Mouse (Mus musculus) limb, embryonic 12.5 days (tissue): ENCODE data around the gene Slc16a6. TPM values are rescaled to one million over a fixed set of nuclear protein-coding genes. Genes with fewer than 3 reads are reported as not detected.

Source experiments
- ATAC-seq: fragments of 200-750 bp; cut with Nextera tagmentation; 2 replicates; pipeline ENCODE4 v1.8.0; 2017; ENCODE audit warnings: low read depth, moderate TSS enrichment; ENCODE audit not compliant: insufficient number of reproducible peaks, insufficient read depth, low FRiP score, low TSS enrichment
- H3K27ac ChIP-seq: fragments of 300-500 bp; sonication (generic); 2 replicates; pipeline ENCODE4 v1.5.1; 2016; ENCODE audit warnings: mild to moderate bottlenecking, moderate library complexity
- H3K27me3 ChIP-seq: fragments of 300-500 bp; sonication (generic); 2 replicates; pipeline ENCODE4 v1.6.1; 2016; ENCODE audit warnings: mild to moderate bottlenecking, moderate library complexity
- H3K36me3 ChIP-seq: fragments of 300-500 bp; sonication (generic); 2 replicates; pipeline ENCODE4 v1.6.1; 2016; ENCODE audit warnings: mild to moderate bottlenecking, moderate library complexity
- H3K4me1 ChIP-seq: fragments of 300-500 bp; sonication (generic); replicated peaks from 2 replicates; pipeline ENCODE4 v1.6.1; 2016
- H3K4me2 ChIP-seq: fragments of 300-500 bp; sonication (generic); 2 replicates; pipeline ENCODE4 v1.6.1; 2016; ENCODE audit warnings: mild to moderate bottlenecking, moderate library complexity
- H3K4me3 ChIP-seq: fragments of 300-500 bp; sonication (generic); replicated peaks from 2 replicates; pipeline ENCODE4 v1.5.1; 2016; ENCODE audit warnings: mild to moderate bottlenecking
- H3K9ac ChIP-seq: fragments of 300-500 bp; sonication (generic); replicated peaks from 2 replicates; pipeline ENCODE4 v1.6.1; 2016; ENCODE audit warnings: mild to moderate bottlenecking, moderate library complexity
- H3K9me3 ChIP-seq: fragments of 300-500 bp; sonication (generic); 2 replicates; pipeline ENCODE4 v1.6.1; 2016; ENCODE audit warnings: mild to moderate bottlenecking, moderate library complexity
- WGBS: fragments of 180-500 bp; shearing (Covaris S2); methylation state at CpG from one replicate; pipeline ENCODE4 v1.1.7; 2016; 5-methylcytosine and 5-hydroxymethylcytosine counted together
- polyA plus RNA-seq: library from polyadenylated mRNA; unstranded; fragments of >200 nt; fragmentation: Nextera tagmentation; extraction: Ambion mirVana; gene quantifications from 2 replicates; pipeline ENCODE4 v1.2.1, GENCODE M21; 2016

Gene Slc16a6
- polyA plus RNA-seq, 1 experiment from 2014 or later, result 3.6 TPM

GRCm38 (mm10) chr11:109425392-109426271 lies 47.8 kb downstream of the Slc16a6 start, which contains the start of gene Amz2:
Gene Amz2, plus strand, starts transcription at chr11:109425946.
- WGBS, result under 1% methylated on average over 65 of the region's 65 CpGs
- peak within 1 kb of the TSS; percentile 73 for H3K9ac ChIP-seq
- H3K36me3 ChIP-seq, result peaks cover 25% of the 10 kb centered on the region
- peaks cover 5% of the 10 kb centered on the region; the same call in 1 of the 2 replicates for H3K4me1 ChIP-seq
- peak; percentile 96 for ATAC-seq
- peak within 1 kb of the TSS; percentile 63 for H3K4me2 ChIP-seq
- peak within 1 kb of the TSS; percentile 82 for H3K27ac ChIP-seq
- H3K4me3 ChIP-seq, result peak within 1 kb of the TSS; percentile 64
- H3K9me3 ChIP-seq, result no peaks in the 10 kb centered on the region
- no peaks in the 10 kb centered on the region for H3K27me3 ChIP-seq

GRCm38 (mm10) chr11:109423294-109423693 lies 50.1 kb downstream of the Slc16a6 start:
- WGBS, result 69% methylated on average over 1 of the region's 1 CpGs
- Histone ChIP-seq H3K36me3 (peaks cover 2% of the 10 kb centered on the region), H3K27me3 (peaks cover 7% of the 10 kb centered on the region; the same call in 1 of the 2 replicates), H3K9ac (no peak overlapping the region), H3K4me2 (no peak overlapping the region), H3K4me1 (peaks cover 10% of the 10 kb centered on the region; the same call in 1 of the 2 replicates), H3K27ac (no peak overlapping the region), H3K9me3 (no peaks in the 10 kb centered on the region), H3K4me3 (no peak overlapping the region)
- ATAC-seq, result no peak

DNA sequence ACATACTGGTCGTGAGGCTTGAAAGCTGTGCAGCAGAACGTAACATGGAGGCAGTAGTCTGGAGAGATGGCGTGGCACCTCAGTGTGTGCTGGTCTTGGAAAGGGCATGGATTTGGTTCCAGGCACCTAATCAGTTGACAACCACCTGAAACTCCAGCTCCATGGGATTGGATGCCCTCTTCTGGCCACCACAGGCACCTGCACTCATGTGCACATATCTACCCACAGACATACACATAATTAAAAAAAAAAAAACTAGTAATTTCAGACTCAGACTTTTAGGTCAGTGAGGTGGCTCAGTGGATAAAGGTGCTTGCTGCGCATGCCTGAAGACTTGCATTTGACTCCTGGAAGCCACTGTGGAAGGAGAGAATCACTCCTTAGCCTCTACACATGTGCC lies 51.1 kb downstream of the Slc16a6 start:
- Histone ChIP-seq H3K9me3 (no peaks in the 10 kb centered on the region), H3K4me3 (no peak overlapping the region), H3K4me1 (peaks cover 10% of the 10 kb centered on the region; the same call in 1 of the 2 replicates), H3K9ac (no peak overlapping the region), H3K36me3 (no peaks in the 10 kb centered on the region), H3K4me2 (no peak overlapping the region), H3K27me3 (peaks cover 7% of the 10 kb centered on the region; the same call in 1 of the 2 replicates), H3K27ac (no peak overlapping the region)
- ATAC-seq, result no peak
- WGBS, result 97% methylated on average over 4 of the region's 4 CpGs

GRCm38 (mm10) chr11:109421205-109421604 lies 52.2 kb downstream of the Slc16a6 start:
- 72% methylated on average over 5 of the region's 5 CpGs for WGBS
- no peak overlapping the region for H3K4me3 ChIP-seq
- H3K4me2 ChIP-seq, result no peak overlapping the region
- no peak overlapping the region for H3K27ac ChIP-seq
- no peaks in the 10 kb centered on the region for H3K9me3 ChIP-seq
- no peak for ATAC-seq
- peaks cover 4% of the 10 kb centered on the region; the same call in 1 of the 2 replicates for H3K4me1 ChIP-seq
- H3K9ac ChIP-seq, result no peak overlapping the region
- H3K36me3 ChIP-seq, result no peaks in the 10 kb centered on the region
- H3K27me3 ChIP-seq, result peaks cover 7% of the 10 kb centered on the region; the same call in 1 of the 2 replicates

DNA sequence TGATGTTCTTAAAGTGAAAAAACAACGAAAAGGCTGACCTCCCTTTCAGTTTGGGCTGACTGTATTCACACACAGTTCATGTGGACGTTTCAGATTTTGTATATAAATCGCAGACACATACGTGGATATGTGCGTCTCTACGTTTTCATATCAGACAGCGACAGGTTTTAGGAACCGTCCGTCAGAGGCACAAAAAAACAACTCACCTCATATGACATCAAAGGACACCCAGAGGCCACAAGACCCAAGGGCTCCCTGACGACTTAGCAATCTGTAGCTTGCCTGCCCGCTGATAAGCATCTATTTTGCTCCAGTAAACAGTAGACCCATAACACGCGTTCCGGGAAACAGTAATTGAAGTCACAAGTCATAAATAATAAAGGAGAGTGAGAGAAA lies 52.8 kb downstream of the Slc16a6 start:
- peaks cover 4% of the 10 kb centered on the region; the same call in 1 of the 2 replicates for H3K4me1 ChIP-seq
- ATAC-seq, result no peak
- WGBS, result 82% methylated on average over 14 of the region's 14 CpGs
- H3K27ac ChIP-seq, result no peak overlapping the region
- H3K36me3 ChIP-seq, result no peaks in the 10 kb centered on the region
- no peak overlapping the region for H3K4me3 ChIP-seq
- H3K9ac ChIP-seq, result no peak overlapping the region
- peaks cover 7% of the 10 kb centered on the region; the same call in 1 of the 2 replicates for H3K27me3 ChIP-seq
- H3K9me3 ChIP-seq, result no peaks in the 10 kb centered on the region
- no peak overlapping the region for H3K4me2 ChIP-seq

DNA sequence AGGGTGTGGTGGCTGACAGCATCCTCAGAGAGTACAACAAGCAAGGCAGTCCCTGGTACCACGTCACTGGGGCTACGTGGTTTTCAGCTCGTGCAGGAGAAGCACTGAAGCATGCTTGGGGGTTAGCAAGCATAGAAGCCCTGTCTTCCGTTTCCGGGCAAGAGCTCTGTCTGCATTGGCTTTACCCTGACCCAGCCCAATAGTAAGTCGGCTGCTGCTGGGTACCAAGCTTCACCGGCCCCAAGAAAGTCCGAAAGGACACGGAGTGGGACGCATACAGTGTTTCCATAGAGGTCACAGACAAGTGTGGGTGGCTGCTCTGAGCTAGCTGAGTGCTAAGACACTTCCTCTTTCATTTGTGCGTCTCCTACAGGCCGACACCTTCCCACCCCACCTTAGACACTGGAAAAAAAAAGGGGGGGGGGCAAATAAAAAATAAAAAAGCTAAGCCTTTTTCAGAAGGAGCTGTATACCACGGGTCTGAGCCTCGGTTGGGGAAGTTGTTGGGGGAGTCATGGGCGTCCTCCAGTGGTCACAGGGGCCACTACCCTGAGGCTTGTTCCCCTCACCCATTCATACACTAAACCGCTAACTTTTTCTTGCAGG lies 53.3 kb downstream of the Slc16a6 start:
- H3K9ac ChIP-seq, result 0 out of 2 replicates have a peak overlapping the region, but pooled peaks have one; percentile 19
- H3K9me3 ChIP-seq, result no peaks in the 10 kb centered on the region
- no peaks in the 10 kb centered on the region for H3K36me3 ChIP-seq
- H3K27ac ChIP-seq, result no peak overlapping the region
- no peak for ATAC-seq
- H3K27me3 ChIP-seq, result peaks cover 7% of the 10 kb centered on the region; the same call in 1 of the 2 replicates
- H3K4me2 ChIP-seq, result no peak overlapping the region
- WGBS, result 49% methylated on average over 16 of the region's 16 CpGs
- H3K4me1 ChIP-seq, result peaks cover 4% of the 10 kb centered on the region; the same call in 1 of the 2 replicates
- H3K4me3 ChIP-seq, result no peak overlapping the region

DNA sequence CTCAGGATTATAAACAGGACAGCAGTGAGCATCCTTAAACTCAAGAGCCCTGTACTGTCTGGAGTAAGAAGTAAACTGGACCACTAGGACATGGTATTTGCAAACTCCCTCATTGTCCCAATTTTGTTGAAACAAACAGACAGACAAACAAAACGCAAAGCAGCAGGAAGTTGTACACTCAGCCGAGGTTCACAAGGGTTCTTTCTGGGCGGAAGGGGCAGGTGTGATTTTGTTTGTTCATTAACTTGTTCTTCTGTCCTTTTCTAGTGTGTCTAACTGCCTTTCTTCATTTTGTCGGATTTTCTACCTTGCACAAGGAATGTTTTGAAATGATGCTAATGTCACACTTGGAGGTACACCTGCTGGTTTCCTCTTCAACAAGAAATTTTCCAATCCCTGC lies 53.9 kb downstream of the Slc16a6 start:
- no peak overlapping the region for H3K9ac ChIP-seq
- no peaks in the 10 kb centered on the region for H3K36me3 ChIP-seq
- WGBS, result 55% methylated on average over 4 of the region's 4 CpGs
- ATAC-seq, result no peak
- no peak overlapping the region for H3K27ac ChIP-seq
- H3K9me3 ChIP-seq, result no peaks in the 10 kb centered on the region
- no peak overlapping the region for H3K4me3 ChIP-seq
- H3K27me3 ChIP-seq, result peaks cover 7% of the 10 kb centered on the region; the same call in 1 of the 2 replicates
- peaks cover 4% of the 10 kb centered on the region; the same call in 1 of the 2 replicates for H3K4me1 ChIP-seq
- no peak overlapping the region for H3K4me2 ChIP-seq

GRCm38 (mm10) chr11:109417472-109418040 lies 55.8 kb downstream of the Slc16a6 start:
- no peak overlapping the region for H3K4me3 ChIP-seq
- no peak overlapping the region for H3K4me2 ChIP-seq
- WGBS, result 84% methylated on average over 9 of the region's 9 CpGs
- no peak for ATAC-seq
- H3K36me3 ChIP-seq, result no peaks in the 10 kb centered on the region
- no peak overlapping the region for H3K9ac ChIP-seq
- H3K9me3 ChIP-seq, result no peaks in the 10 kb centered on the region
- peaks cover 7% of the 10 kb centered on the region; the same call in 1 of the 2 replicates for H3K27me3 ChIP-seq
- peaks cover 4% of the 10 kb centered on the region; the same call in 1 of the 2 replicates for H3K4me1 ChIP-seq
- no peak overlapping the region for H3K27ac ChIP-seq

DNA sequence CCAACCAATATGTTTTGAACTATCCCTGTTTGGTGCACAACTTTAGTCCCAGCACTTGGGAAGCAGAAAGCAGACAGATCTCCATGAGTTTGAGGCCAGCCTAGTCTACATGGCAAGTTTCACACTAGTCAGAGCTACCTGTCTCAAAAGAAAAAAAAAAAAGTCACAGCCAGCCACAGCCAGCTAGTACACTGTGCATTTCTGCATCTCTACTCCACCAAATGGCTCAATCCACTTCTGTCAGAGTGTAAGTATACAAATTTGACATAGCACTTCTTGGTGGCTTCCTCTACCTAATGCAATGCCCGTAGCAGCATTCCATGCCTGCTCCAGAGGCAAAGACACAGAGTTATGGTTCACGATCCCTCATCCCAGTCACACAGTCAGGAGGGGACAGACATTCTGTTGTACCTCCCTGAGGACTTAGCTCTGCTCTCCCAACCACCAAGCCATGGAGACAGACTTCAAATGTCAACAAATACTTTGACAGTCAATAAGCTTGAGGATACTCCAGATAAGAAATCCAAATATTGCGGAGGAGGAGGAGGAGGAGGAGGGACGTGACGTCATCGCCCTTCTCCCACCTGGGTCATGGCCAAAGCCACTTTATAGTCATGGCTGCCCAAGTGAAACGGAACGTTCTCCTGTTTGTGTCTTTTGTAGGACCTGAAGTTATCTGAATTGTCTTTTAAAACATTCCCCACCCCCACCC lies 56.5 kb downstream of the Slc16a6 start:
- no peak for ATAC-seq
- 83% methylated on average over 8 of the region's 8 CpGs for WGBS

GRCm38 (mm10) chr11:109414802-109415201 lies 58.6 kb downstream of the Slc16a6 start:
- H3K27ac ChIP-seq, result no peak overlapping the region
- no peak for ATAC-seq
- H3K36me3 ChIP-seq, result no peaks in the 10 kb centered on the region
- 0 out of 2 replicates have a peak overlapping the region, but pooled peaks have one; percentile 8 for H3K9ac ChIP-seq
- no peak overlapping the region for H3K4me3 ChIP-seq
- peaks cover 2% of the 10 kb centered on the region; the same call in 1 of the 2 replicates for H3K27me3 ChIP-seq
- WGBS, result 86% methylated on average over 5 of the region's 5 CpGs
- H3K4me1 ChIP-seq, result peaks cover 2% of the 10 kb centered on the region; the same call in 1 of the 2 replicates
- no peak overlapping the region for H3K4me2 ChIP-seq
- H3K9me3 ChIP-seq, result 0 out of 2 replicates have a peak, but pooled peaks cover 4% of the 10 kb centered on the region

More for the DNA sequence above, 56.5 kb downstream of the Slc16a6 start:
- Histone ChIP-seq H3K27ac (no peak overlapping the region), H3K36me3 (no peaks in the 10 kb centered on the region), H3K9ac (no peak overlapping the region), H3K9me3 (0 out of 2 replicates have a peak, but pooled peaks cover 1% of the 10 kb centered on the region), H3K4me1 (peaks cover 4% of the 10 kb centered on the region; the same call in 1 of the 2 replicates), H3K4me3 (no peak overlapping the region), H3K4me2 (no peak overlapping the region), H3K27me3 (peaks cover 7% of the 10 kb centered on the region; the same call in 1 of the 2 replicates)
